Mouse (Mus musculus) 3T3-L1 (cell line): ENCODE measurements around the gene Tbx15.
"Not testable (repeated sequence)": the region's sequence is repeated elsewhere in the genome, so short reads cannot be mapped to it uniquely, and the experiment has no call there.

Experiments used
- DNase-seq: peaks from one replicate; pipeline ENCODE4 v3.0.0-alpha.2; 2015; ENCODE audit warnings: low read depth, low spot score

The Tbx15 gene

GRCm38 (mm10) chr3:99266752-99267303, 26.6 kb downstream of the Tbx15 start:
- DNase-seq, result no peak

GRCm38 (mm10) chr3:99277973-99278580, 37.9 kb downstream of the Tbx15 start:
- no peak for DNase-seq

DNA sequence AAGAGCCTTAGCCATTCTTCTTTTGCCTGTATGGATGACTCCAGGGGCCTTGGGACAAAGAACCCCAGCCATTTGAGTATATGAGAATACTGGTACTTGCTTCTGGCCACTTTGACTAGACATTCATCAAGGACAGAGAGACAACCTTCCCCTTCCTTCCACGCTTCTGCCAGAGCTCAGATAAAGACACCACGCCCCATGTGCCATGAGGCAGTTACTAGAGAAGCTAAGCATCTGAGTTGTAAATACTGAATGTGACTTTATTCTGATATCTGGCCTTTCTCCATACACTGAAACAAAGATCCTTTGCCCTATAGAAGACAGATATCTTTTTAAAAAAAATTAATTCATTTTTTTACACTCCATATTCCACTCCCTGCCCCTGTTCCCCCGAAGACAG, 39.5 kb downstream of the Tbx15 start:
- no peak for DNase-seq

DNA sequence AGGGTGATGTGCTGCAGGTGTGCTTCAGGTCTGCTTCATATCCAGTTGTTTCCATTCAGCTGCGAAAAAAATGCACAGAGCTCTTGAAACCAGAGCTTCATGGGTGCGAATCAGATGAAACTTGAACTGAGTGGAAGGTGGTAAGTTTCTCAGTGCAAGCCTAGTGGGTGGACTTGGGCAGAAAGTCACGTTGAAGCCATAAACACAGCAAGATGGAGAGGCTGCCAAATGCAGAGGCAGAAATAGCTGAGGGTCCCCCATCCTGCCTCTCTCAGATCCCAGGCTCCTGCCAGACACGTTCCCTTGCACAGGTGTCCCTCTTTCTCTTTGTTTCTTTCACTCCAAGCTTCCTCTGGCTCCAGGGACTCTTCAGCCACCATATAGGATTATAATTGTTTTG, 41.3 kb downstream of the Tbx15 start:
- DNase-seq, result no peak

DNA sequence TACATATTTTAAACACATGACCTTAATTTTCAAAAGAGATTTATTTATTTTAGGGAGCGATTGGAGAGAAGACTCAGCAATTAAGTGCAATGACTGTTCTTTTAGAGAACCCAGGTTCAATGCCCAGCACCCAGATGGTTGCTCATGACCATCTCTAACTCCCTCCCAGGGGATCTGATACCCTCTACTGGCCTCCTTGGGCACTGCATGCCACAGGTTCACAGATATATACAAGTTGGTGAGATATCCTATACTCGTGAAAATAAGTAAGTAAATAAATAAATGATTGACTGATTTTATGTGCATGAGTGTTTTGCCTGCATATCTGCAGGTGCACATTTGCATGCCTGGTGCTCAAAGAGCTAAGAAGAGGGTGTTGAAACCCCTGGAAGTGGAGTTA, 48.1 kb downstream of the Tbx15 start:
- DNase-seq, result peak; percentile 40

- no peak for DNase-seq
Measured at GRCm38 (mm10) chr3:99290064-99290702, 50.0 kb downstream of the Tbx15 start.

DNA sequence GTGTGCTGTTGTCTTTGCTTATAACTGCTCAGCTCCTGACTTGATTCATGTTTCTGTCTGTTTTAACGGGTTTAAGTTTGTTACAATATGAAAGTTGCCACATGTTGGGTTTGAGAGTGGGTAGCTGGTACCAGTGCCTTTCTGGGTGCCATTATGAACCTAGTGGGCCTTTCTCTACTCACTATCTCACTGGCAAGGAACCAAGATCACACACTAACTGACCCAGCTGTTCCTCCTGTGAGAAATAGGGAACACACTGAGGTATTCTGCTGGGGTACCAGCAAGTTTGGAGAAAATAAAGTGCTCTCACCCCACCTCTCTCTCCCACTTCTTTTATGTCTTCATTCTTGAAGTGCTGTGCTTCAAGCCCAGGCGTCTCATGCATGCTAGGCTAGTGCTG, 50.7 kb downstream of the Tbx15 start:
- no peak for DNase-seq

DNA sequence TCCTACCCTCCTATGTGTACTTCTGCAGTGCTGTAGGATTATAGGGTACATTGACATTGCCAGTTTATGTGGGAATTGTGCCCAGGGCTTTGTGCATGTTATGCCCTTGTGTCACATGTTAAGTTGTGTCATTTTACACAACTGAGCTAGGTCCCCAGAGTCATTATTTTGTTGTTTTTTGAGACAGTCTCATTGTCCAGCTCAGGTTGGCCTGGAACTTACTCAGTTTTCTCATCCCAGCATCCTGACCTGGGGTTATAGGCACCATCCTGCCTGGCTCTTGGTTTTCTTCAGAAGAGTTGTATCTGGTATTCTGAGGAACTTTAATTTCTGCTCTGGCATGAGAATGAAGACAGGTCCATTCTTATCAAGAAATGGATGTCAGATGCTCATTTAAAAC, 51.2 kb downstream of the Tbx15 start:
- DNase-seq, result no peak

- no peak for DNase-seq
Measured at GRCm38 (mm10) chr3:99292531-99292931, 52.4 kb downstream of the Tbx15 start.

DNA sequence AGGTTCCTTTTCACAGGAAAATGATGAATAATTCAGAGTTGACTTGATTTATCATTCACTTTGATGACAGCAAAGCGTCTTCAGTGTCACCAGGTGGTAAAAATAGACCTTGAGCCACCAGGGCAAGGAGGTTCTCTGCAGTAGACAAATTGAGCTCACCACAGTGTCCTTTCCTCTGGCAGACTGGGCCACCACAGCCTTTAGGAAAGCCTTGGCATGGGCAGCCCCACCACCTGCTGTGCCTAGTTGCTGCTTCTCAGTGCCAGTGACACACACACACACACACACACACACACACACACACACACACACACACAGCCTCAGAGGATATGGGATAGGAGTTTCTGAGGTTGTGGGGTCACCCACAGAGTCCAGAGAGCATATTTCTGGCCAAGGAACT, 54.0 kb downstream of the Tbx15 start:
- not testable (repeated sequence) for DNase-seq

GRCm38 (mm10) chr3:99295301-99295700, 55.1 kb downstream of the Tbx15 start:
- DNase-seq, result peak; percentile 84

DNA sequence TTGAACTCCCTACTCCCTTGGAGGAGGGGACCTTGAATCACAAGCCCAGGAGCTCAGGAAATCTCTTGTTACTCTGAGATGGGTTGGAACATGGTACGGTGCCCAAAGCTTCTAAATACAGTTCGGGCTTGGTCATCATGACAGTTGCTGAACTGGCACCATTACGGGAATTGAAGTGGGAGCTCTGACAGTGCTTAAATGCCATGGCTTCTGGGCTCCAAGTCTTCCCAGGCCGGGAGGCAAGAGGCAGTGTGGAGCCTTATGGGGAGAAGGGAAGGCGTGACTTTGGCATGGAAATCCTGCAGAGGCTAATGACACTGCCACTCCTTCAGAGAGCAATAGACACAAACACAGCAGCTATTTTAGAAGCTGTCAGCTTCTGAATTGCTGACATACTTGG, 56.0 kb downstream of the Tbx15 start:
- DNase-seq, result no peak

GRCm38 (mm10) chr3:99300846-99301245, 60.7 kb downstream of the Tbx15 start:
- DNase-seq, result no peak

DNA sequence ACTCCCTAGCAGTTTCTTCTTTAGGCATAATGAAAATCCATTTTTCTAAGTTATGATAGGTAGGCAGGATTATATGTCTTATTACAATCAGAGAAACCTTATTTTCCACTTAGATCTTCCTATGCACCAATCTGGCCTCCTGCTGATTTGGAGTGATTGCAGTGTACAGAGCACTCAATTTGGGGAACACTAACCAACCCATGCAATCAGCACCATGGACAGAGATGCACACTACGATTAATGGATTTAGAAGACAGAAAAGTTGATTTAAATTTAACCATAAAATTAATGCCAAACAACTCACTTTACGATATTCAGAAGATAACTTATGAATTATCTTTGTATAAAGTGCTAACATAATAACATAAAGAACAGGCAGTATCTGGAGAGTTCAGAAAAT, 70.7 kb downstream of the Tbx15 start:
- DNase-seq, result peak; percentile 45

DNA sequence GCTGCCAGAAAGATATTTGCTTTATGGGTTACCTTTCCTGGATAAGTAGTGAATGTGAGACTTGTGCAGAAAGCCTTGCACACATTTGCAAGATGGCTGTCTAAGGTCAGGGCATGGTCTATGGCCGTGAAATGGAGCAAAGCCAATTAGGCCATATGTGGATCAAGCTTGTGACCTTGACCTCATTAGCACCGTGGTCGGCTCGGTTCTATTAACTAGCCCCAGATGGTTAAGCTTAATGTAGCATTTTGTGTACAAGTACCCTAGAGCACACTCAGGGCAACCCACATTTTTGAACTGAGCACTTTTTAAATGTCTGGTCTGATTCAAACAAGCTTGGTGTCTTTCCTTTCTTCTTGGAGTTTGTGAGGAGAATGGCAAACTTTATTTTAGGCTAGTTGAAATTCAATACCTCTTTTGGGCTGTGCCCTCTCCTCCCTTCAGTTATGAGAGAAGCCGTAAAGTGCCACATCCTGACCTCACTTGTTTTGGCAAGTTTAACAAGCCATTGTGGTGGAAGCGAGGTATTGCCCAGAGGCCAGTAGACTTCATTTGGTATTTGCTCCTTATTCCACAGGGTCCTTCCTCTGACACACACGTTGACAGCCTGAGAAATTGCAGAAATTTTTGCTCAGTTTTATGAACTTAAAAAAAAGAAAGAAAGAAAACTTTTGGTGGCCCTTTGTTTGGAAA, 71.9 kb downstream of the Tbx15 start:
- peak; percentile 39 for DNase-seq

DNA sequence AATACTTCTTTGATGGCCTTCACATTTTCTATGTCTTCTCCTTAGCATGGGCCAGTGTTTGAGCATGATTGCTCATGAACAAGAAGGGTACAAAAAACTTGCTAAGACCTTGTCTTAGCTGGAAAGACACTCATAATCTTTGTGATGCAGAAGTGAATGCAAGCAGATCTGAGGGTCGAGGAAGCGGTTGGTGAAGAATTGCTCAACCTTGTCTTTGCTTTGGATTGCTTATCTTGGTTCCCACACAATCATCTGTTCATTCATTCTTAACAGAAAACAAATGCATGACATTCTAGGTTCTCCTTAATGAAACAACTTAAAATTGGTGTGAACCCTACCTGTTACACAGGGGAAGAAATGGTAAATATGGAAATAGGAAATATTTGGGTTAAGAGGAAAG, 82.2 kb downstream of the Tbx15 start:
- no peak for DNase-seq

DNA sequence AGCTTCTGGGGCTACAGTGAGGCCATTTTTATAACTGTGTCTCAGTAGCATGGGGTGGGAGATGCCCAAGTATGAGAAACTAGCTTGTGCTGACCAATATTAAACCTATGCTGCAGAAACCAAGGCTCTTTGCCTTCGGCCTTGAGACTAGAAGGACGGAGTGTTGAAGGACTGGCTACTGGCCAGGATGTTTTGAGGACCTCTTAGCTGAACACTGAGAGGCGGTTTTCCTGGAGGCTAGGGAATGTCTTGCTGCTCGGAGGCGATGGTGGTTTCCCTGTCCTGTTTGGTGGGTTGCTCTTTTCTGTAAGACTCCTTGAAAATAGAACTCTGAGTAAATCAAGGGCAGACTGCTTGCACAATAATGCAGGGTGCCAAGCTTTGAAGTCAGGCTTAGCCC, 89.1 kb downstream of the Tbx15 start:
- no peak for DNase-seq

- no peak for DNase-seq
Measured at GRCm38 (mm10) chr3:99331086-99331485, 90.9 kb downstream of the Tbx15 start.

GRCm38 (mm10) chr3:99336866-99337265, 96.7 kb downstream of the Tbx15 start:
- DNase-seq, result no peak

- DNase-seq, result peak; percentile 41
Measured at GRCm38 (mm10) chr3:99338756-99339155, 98.6 kb downstream of the Tbx15 start.

GRCm38 (mm10) chr3:99340021-99340420, 99.8 kb downstream of the Tbx15 start:
- peak; percentile 22 for DNase-seq

DNA sequence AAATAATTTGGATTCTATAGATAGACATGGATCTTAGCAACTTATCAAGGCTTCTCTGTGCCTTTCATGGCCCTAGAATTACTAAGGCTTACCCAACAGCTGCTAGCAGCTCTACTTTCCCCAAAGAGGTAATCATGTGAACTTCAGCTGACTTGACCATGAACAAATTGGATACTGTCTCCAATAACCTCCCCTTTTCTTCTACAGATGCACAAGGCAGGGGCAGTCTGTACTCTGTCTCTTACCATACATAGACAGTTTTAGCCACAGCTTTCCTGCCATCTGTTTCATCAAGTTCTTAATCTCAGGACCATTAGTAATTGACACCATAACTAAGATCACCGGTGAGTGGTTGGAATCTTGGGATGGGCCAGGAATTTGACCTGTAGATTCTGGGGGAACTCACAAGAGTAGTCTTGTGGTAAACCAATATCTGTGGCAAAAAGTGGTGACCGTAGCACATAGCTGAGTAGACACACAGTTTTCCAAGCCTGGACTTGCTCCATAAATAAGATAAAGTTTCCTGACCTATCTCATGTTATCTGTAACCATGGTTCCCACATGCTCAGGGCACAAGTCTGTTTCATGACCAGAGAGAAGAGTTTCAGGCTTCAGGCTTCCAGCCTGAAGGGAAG, 139.6 kb downstream of the Tbx15 start:
- DNase-seq, result no peak
